Mouse (Mus musculus) embryonic fibroblast, embryonic 13.5 days (primary cell): ENCODE measurements around the gene Cyp11a1.

ENCODE experiments used
- CTCF ChIP-seq: IDR thresholded peaks from 2 replicates; pipeline ENCODE4 v1.5.1; 2011; ENCODE audit warnings: mild to moderate bottlenecking, control low read depth, low read length, moderate library complexity, borderline replicate concordance; ENCODE audit not compliant: insufficient read depth
- POLR2A ChIP-seq: IDR thresholded peaks from 2 replicates; pipeline ENCODE4 v1.6.1; 2011; ENCODE audit warnings: low read depth, mild to moderate bottlenecking, control low read depth, low read length, moderate library complexity

DNA sequence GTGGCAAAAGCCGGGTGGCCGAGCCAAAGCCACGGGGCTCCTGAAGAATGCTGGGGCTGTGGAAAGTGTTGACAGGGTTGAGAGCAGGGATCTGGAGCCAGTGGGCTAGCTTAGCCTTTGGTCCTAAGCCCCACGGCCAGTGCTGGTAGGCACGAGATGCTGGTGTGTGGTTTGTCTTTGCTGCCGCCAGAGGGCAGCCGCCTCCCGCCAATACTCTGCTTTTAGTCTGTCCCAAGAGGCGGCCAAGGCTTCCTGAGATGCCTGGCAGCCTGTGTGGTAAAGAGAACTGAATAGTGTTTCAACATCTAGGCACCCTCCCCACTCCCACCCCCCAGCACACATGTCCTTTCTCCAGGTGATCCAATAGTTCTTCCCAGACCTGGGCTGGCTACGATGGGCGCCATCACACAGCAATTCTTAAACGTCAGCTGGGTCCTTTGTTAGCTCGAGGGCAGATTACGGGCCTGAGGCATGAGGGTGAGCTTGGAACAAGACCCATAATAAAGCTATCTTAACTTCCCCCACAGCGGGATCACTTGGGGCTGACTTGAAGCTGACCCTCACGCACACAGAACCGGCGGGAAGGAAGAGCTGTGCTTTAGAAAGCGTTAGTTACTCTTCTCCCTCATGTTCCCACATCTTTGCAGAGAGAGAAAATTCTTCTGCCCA, 32.4 kb downstream of the Cyp11a1 start:
- peak; percentile 84 for TF ChIP-seq CTCF
- no peak for TF ChIP-seq POLR2A
